Mouse (Mus musculus) thymus, adult 2 months (tissue): ENCODE data around the gene Nuak2.

Experiments
- CTCF ChIP-seq: fragments of 200-500 bp; IDR thresholded peaks from 2 replicates; pipeline ENCODE4 v1.5.1; 2012; ENCODE audit warnings: mild to moderate bottlenecking, control low read depth, low read length, moderate library complexity, borderline replicate concordance; ENCODE audit not compliant: control insufficient read depth, poor library complexity, insufficient read depth; ENCODE audit errors: extremely low read depth
- POLR2A ChIP-seq: fragments of 200-500 bp; IDR thresholded peaks from 2 replicates; pipeline ENCODE4 v1.6.1; 2012; ENCODE audit warnings: mild to moderate bottlenecking, low read length, control low read depth, moderate library complexity; ENCODE audit not compliant: control insufficient read depth, poor library complexity, insufficient read depth; ENCODE audit errors: extremely low read depth

GRCm38 (mm10) chr1:132377055-132377365 lies 61.1 kb downstream of the Nuak2 start:
- no peak for TF ChIP-seq CTCF
- no peak for TF ChIP-seq POLR2A
